Mouse (Mus musculus) midbrain, postnatal 0 days (tissue): ENCODE measurements around the gene Gpr62. TPM values are rescaled to one million over a fixed set of nuclear protein-coding genes. Genes with fewer than 3 reads are reported as not detected.

Experiments used
- ATAC-seq: fragments of 200-750 bp; cut with Nextera tagmentation; 2 replicates; pipeline ENCODE4 v1.8.0; 2017; ENCODE audit warnings: moderate number of reproducible peaks, mild to moderate bottlenecking, moderate TSS enrichment, moderate library complexity; ENCODE audit not compliant: low FRiP score
- DNase-seq: peaks from one replicate; pipeline ENCODE4 v3.0.0-alpha.2; 2015; ENCODE audit warnings: low spot score
- H3K27ac ChIP-seq: fragments of 300-500 bp; sonication (generic); 2 replicates; pipeline ENCODE4 v1.5.1; 2014; ENCODE audit warnings: low read depth, mild to moderate bottlenecking, low read length, mixed read lengths
- H3K27me3 ChIP-seq: fragments of 300-500 bp; sonication (generic); 2 replicates; pipeline ENCODE4 v1.6.1; 2014; ENCODE audit warnings: low read length, control low read depth, mixed read lengths; ENCODE audit not compliant: insufficient read depth
- H3K36me3 ChIP-seq: fragments of 300-500 bp; sonication (generic); 2 replicates; pipeline ENCODE4 v1.6.1; 2014; ENCODE audit warnings: low read length, control low read depth, mixed read lengths; ENCODE audit not compliant: insufficient read depth
- H3K4me1 ChIP-seq: fragments of 300-500 bp; sonication (generic); 2 replicates; pipeline ENCODE4 v1.6.1; 2014; ENCODE audit warnings: mild to moderate bottlenecking, control low read depth, antibody characterized with exemption, low read length, mixed read lengths; ENCODE audit not compliant: insufficient read depth
- H3K4me2 ChIP-seq: fragments of 300-500 bp; sonication (generic); 2 replicates; pipeline ENCODE4 v1.6.1; 2014; ENCODE audit warnings: low read depth, mild to moderate bottlenecking, low read length, mixed read lengths; ENCODE audit not compliant: poor library complexity, severe bottlenecking
- H3K4me3 ChIP-seq: fragments of 300-500 bp; sonication (generic); 2 replicates; pipeline ENCODE4 v1.5.1; 2014; ENCODE audit warnings: low read depth, mild to moderate bottlenecking, low read length, moderate library complexity
- H3K9ac ChIP-seq: fragments of 300-500 bp; sonication (generic); replicated peaks from 2 replicates; pipeline ENCODE4 v1.6.1; 2014; ENCODE audit warnings: mild to moderate bottlenecking, low read length, moderate library complexity, mixed read lengths; ENCODE audit not compliant: poor library complexity, severe bottlenecking
- H3K9me3 ChIP-seq: fragments of 300-500 bp; sonication (generic); 2 replicates; pipeline ENCODE4 v1.6.1; 2016; ENCODE audit warnings: low read length, control low read depth
- CTCF ChIP-seq: IDR thresholded peaks from 2 replicates; pipeline ENCODE4 v1.5.1; 2016; ENCODE audit warnings: antibody characterized with exemption, mild to moderate bottlenecking
- WGBS: fragments of 180-500 bp; shearing (Covaris S2); extraction: QIAGEN DNeasy Blood & Tissue Kit; methylation state at CpG from one replicate; pipeline ENCODE4 v1.1.7; 2014; 5-methylcytosine and 5-hydroxymethylcytosine counted together
- polyA plus RNA-seq: library from polyadenylated mRNA; unstranded; fragments of >200 nt; fragmentation: Nextera tagmentation; extraction: Ambion mirVana; gene quantifications from 2 replicates; pipeline ENCODE4 v1.2.1, GENCODE M21; 2015
- total RNA-seq: library from RNA; depleted of rRNA; stranded (reverse); fragments of >200 nt; gene quantifications from 2 replicates; pipeline ENCODE4 v1.2.3, GENCODE M21; 2014

Gpr62 gene
- total and polyA plus RNA-seq, 2 experiments from 2014 or later: 2.2 to 2.9 TPM

DNA sequence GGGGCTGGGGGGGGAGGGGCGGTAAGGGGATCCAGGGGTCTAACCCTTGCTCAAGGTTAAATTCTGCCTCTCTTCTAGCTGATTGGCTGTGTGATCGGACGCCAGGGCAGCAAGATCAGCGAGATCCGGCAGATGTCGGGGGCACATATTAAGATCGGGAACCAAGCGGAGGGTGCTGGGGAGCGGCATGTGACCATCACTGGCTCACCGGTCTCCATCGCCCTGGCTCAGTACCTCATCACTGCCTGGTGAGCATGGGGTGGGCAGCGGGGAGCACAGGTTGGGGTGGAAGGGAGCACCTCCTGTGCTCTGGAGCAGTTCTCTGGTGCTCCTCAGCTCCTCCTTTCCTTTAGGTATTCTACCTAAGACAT, 3.3 kb downstream of the Gpr62 start:
- peaks cover 33% of the 10 kb centered on the region for H3K36me3 ChIP-seq
- no peaks in the 10 kb centered on the region for H3K9me3 ChIP-seq
- H3K27ac ChIP-seq: no peak overlapping the region
- WGBS: 91% methylated on average over 12 of the region's 12 CpGs
- no peak overlapping the region for H3K9ac ChIP-seq
- no peak overlapping the region for H3K4me3 ChIP-seq
- TF ChIP-seq CTCF: no peak
- DNase-seq (no peak), ATAC-seq (no peak)
- H3K4me1 ChIP-seq: peaks cover 5% of the 10 kb centered on the region; the same call in 1 of the 2 replicates
- H3K4me2 ChIP-seq: no peak overlapping the region
- no peaks in the 10 kb centered on the region for H3K27me3 ChIP-seq

DNA sequence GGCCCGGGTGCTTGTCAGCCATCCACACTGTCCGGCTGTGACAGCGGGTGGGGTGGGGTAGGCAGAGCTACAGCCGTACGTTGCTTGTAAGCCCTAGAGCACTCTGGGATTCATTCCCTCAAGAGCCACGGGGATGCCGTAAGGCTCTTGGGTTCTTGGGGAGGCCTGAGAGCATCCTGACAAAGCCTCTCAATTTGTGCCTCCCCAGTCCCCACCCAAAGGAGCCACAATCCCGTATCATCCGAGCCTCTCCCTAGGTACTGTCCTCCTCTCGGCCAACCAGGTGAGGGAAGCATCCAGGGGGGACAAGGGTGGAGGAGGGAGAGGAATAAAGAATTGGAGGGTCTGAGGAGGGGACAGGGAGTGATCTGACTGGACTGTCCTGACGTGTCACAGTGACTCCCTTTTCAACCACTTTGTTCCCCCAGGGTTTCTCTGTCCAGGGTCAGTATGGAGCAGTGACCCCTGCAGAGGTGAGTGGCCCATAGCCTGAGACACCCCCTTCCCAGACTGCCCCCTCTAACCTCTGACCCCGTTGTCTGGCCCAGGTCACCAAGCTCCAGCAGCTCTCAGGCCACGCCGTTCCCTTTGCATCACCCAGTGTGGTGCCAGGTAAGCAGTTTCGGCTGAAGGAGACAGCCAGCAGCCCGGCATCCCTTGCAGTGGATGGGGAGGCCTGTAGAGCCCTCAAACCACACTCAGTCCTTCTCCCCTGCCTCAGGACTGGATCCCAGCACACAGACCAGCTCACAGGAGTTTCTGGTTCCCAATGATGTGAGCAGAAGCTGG, 3.9 kb downstream of the Gpr62 start:
- 85% methylated on average over 13 of the region's 16 CpGs for WGBS
- H3K4me1 ChIP-seq: peaks cover 11% of the 10 kb centered on the region
- H3K4me3 ChIP-seq: no peak overlapping the region
- no peak overlapping the region for H3K9ac ChIP-seq
- ATAC-seq (no peak), DNase-seq (no peak)
- no peaks in the 10 kb centered on the region for H3K9me3 ChIP-seq
- no peaks in the 10 kb centered on the region for H3K27me3 ChIP-seq
- peaks cover 36% of the 10 kb centered on the region for H3K36me3 ChIP-seq
- no peak for TF ChIP-seq CTCF
- H3K27ac ChIP-seq: no peak overlapping the region
- H3K4me2 ChIP-seq: no peak overlapping the region

DNA sequence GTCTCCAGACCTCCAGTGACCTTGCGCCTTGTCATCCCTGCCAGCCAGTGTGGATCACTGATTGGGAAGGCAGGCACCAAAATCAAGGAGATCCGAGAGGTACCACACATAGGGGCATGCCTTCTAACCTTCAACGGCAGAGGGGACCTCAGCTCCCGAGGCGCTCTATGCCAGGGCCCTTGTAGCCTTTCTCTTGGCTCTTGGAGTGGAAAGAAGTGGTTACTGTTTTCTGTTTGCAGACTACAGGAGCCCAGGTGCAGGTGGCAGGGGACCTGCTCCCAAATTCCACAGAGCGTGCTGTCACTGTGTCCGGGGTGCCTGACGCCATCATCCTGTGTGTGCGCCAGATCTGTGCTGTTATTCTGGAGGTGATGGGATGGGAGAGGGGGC, 4.7 kb downstream of the Gpr62 start:
- 92% methylated on average over 9 of the region's 9 CpGs for WGBS
- peaks cover 19% of the 10 kb centered on the region for H3K4me1 ChIP-seq
- no peak for TF ChIP-seq CTCF
- ATAC-seq (no peak), DNase-seq (no peak)
- no peaks in the 10 kb centered on the region for H3K27me3 ChIP-seq
- H3K9ac ChIP-seq: no peak overlapping the region
- no peak overlapping the region for H3K27ac ChIP-seq
- H3K4me3 ChIP-seq: no peak overlapping the region
- H3K36me3 ChIP-seq: peaks cover 37% of the 10 kb centered on the region
- no peaks in the 10 kb centered on the region for H3K9me3 ChIP-seq
- no peak overlapping the region for H3K4me2 ChIP-seq

DNA sequence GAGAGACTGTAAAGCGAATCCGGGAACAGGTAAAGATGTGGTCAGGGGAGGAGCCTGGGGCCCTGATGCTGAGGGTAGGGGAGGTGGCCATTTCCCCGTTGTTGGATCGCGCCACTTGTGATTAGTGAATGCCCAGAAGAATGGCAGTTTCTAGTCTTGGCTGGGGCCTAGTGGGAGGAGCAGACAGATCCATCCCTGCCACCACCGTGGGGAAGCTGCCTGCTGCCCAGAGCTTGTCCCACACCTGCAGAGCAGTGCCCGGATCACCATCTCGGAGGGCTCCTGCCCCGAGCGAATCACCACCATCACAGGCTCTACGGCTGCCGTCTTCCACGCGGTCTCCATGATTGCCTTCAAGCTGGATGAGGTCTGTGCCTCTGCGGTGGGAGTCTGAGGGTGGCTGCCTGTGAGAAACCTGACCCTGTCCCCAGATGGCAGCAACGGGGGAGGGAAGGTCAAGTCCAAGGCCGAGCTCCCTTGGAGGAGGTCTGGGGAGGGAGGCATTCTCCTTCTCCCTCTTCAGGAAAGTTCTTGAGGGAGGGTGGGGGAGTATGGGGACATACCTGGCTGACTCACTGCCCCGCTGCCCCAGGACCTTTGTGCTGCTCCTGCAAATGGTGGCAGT, 5.2 kb downstream of the Gpr62 start:
- no peak for DNase-seq
- no peak overlapping the region for H3K4me3 ChIP-seq

DNA sequence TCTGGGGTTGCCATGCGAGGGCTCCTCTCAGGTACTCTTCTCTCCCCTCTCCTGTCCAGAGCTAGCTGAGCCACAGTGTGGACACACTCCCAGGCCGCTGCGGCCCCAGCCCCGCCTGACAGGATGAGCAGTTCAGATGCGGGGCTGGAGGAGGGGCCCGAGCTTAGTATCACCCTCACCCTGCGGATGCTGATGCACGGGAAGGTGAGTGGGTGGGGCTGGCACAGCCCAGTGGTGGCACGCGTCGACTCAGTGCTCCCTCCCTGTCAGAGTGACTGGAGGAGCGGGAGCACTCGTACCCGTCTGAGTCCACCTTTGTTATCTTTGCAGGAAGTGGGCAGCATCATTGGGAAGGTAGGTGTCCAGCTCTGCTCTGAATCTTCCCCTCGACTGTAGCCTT, 5.8 kb downstream of the Gpr62 start:
- H3K9me3 ChIP-seq: no peaks in the 10 kb centered on the region
- peaks cover 29% of the 10 kb centered on the region for H3K4me1 ChIP-seq
- H3K27ac ChIP-seq: no peak overlapping the region
- H3K27me3 ChIP-seq: no peaks in the 10 kb centered on the region
- H3K4me2 ChIP-seq: no peak overlapping the region
- DNase-seq: no peak
- no peak for TF ChIP-seq CTCF
- 78% methylated on average over 15 of the region's 15 CpGs for WGBS
- peaks cover 37% of the 10 kb centered on the region for H3K36me3 ChIP-seq
- no peak overlapping the region for H3K9ac ChIP-seq
- no peak for ATAC-seq
- no peak overlapping the region for H3K4me3 ChIP-seq

More for the DNA sequence above, 5.2 kb downstream of the Gpr62 start:
- Histone ChIP-seq H3K9ac (no peak overlapping the region), H3K4me2 (no peak overlapping the region), H3K4me1 (peaks cover 24% of the 10 kb centered on the region), H3K27me3 (no peaks in the 10 kb centered on the region), H3K9me3 (no peaks in the 10 kb centered on the region), H3K27ac (no peak overlapping the region), H3K36me3 (peaks cover 37% of the 10 kb centered on the region)
- ATAC-seq: no peak
- 80% methylated on average over 18 of the region's 18 CpGs for WGBS
- no peak for TF ChIP-seq CTCF

DNA sequence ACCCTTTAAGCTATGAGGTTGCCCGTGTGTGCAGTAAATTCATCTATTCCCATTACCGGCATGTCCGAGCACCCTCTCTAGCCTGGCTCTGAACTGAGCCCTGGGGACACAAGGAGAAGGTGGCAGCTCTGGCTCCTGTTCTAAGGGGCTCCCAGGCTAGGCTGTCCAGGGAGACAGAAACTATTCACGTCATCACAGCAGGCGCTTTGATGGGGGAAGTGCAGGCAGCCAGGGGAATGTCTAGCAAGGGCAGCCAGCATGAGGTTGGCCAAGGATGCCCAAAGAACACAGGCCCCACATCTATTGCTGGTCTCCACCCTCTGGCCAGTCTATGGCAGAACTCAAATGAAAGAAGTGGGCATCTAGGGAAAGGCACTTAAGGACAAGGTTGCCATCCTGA, 7.8 kb downstream of the Gpr62 start:
- DNase-seq (no peak), ATAC-seq (no peak)
- Histone ChIP-seq H3K9me3 (no peaks in the 10 kb centered on the region), H3K4me1 (peaks cover 34% of the 10 kb centered on the region), H3K27ac (no peak overlapping the region), H3K27me3 (no peaks in the 10 kb centered on the region), H3K36me3 (peaks cover 27% of the 10 kb centered on the region), H3K9ac (no peak overlapping the region), H3K4me3 (no peak overlapping the region), H3K4me2 (no peak overlapping the region)
- WGBS: 47% methylated on average over 5 of the region's 5 CpGs
- no peak for TF ChIP-seq CTCF
